Mouse (Mus musculus) adrenal gland, adult (tissue): Measurements from ENCODE around the gene Gm37419.
A peak's percentile ranks its signal among the peaks of the same experiment; 100 is the strongest.

Experiments used
- DNase-seq, 2 experiments: peaks; one replicate each; pipeline ENCODE4 v3.0.0; 2022 to 2023; ENCODE audit warnings: low spot score in 1 of 2; ENCODE audit not compliant: inconsistent age in 2 of 2

Gm37419 gene

GRCm38 (mm10) chr16:23988466-23989208, at the start of gene Gm37419, which contains the start of gene Bcl6:
Gm37419 (plus strand) TSS chr16:23988482.
Bcl6 (minus strand) TSS chr16:23988852.
- peak; percentile 90 to 98 for DNase-seq

DNA sequence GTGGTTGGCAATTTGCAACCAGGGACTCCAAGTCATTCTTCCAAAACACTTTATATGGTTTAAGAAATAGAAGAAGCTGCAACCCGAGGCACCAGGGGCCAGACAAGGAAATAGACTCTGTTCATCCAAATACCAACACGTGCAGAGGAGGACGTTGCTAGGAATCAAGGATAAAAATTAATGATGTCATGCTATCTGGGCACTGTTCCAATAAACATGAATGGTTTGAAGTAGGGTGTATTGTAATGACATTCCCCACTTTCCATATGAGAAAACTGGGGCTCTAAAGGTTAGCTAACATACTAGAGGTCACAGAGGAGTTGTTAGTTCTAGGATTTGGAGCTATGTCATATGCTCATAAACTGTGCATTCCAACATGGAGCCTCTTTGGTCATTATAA, 43.5 kb upstream of the Gm37419 start:
- DNase-seq: no peak

GRCm38 (mm10) chr16:23947654-23948053, 40.6 kb upstream of the Gm37419 start:
- DNase-seq: no peak

GRCm38 (mm10) chr16:23952101-23952727, 36.1 kb upstream of the Gm37419 start:
- DNase-seq: no peak

DNA sequence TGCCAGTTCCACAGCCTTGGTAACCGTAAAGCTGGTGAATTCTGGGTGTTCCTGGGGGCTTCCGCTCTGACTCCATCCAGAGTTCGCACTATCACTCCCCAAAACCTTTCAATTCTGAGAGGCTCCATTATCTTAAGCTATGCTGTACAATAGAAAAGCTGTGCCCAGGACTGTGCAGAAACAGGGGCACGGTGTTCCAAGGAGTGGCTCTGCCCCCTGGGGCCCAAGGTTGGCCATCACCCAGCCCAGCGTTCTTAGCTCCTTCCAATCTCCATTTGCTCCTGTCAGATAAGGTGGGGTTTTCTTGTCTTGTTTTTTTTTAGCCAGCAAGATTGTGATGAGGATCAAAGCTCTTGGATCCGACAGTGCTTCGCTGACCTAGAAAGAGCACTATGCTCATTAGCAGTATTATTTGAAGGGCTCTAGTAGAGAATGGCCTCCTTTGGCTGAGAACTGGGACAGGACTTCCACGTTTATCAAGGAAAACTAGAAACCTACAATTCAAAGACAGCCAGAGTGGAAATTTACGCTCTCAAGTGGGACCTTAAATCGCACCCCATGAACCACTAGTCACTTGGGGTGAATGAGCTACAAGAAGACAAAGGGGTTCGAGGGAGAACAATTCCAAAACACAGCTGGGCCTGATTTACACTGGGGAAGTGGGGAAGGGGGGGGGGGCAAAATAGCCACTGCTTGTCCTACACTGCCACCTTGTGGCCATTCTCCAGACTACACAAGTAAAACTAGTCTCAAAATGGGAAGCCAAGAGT, 34.9 kb upstream of the Gm37419 start:
- peak in 1 of 2 experiments; percentile 83 for DNase-seq

GRCm38 (mm10) chr16:23953959-23954260, 34.4 kb upstream of the Gm37419 start:
- no peak for DNase-seq

GRCm38 (mm10) chr16:23958938-23959337, 29.3 kb upstream of the Gm37419 start:
- DNase-seq: no peak

DNA sequence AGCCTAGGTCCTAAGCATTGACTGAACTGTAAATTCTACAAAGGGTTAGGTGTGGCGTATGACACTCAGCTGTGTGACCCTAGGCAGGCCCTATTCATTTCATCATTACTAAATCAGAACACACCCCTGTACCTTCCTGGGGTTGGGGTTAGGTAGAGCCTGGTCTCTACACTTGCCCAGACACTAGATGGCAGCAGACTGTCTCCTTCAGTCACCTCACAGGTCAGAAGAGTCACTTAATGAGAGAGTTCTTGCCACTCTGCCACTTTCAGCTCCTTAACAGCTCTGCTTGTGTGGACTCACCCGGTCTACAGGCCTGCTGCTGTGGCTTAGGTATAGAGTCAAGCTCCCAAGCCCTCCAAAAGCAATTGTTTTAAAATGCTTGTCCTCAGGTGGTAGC, 25.9 kb upstream of the Gm37419 start:
- peak in 1 of 2 experiments; percentile 71 for DNase-seq

- peak; percentile 48 to 83 for DNase-seq
These were observed 24.2 kb upstream of the Gm37419 start for GRCm38 (mm10) chr16:23963896-23964668.

DNA sequence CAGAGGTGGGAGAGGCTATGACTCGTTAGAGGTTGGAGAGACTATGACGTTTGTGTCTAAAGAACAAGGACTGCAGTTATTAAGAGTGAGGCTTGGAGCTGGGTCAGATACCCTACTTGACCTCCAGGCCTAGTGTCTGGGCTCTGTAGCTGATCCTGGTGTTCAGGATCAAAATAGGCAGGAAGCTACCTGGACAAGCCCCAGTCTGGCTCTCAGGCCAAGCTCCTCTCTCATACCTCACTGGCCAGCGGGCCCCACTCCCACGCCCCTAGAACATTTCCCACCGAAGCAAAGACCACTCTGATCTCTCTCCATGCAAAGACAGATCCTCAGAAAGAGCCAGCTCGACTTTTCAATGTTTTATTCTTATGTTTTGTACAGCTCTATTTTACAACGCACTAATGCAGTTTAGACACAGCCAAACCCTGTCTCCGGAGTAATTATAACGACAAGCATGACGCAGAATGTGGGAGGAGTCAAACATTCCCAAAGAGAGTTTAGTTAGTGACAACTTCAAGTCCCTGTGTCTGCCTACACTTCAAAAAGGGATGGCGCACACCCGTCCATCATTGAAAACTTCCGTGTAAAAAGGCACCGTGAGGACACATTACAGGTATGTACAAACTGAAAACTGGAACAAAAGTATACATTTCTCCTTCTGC, 23.4 kb upstream of the Gm37419 start:
- DNase-seq: no peak

GRCm38 (mm10) chr16:23966066-23966465, 22.2 kb upstream of the Gm37419 start:
- no peak for DNase-seq

DNA sequence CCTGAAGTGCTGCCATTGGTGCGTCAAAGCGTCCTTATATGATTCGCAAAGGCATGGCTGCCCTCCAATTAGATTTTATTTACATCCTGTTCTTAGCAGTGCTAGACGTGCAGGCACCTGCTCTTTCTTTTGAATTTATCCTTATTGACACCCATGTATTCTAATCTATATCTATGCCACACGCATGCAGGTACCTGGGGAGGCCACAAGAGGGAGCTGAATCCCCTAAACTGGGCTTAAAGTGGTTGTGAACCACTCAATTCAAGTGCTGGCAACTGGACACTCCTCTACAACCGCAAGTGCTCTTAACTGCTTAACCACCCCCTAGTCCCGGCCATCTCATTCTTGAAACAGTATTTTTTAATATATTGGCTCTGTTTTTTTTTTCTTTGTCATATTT, 21.0 kb upstream of the Gm37419 start:
- DNase-seq: peak in 1 of 2 experiments; percentile 55

DNA sequence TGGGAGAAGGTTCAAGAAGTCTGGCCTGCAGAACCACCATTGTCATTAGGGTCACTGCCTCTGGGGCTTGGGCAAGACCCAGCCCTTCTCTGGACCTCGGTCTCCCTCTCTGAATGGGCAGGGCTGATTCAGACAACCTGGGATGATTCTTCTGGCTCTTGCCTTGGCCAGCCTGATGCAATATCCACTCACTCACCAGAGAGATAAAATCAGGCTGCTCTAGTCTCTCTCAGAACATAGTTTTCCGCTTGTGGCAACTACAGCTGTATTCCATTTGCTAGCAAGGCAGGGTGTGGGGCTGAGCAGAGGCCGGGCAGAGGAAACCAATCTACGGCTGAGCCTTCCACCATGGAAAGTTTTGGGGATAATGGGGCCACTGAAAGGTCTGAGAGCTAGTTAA, 19.4 kb upstream of the Gm37419 start:
- DNase-seq: peak in 1 of 2 experiments; percentile 52

- DNase-seq: peak in 1 of 2 experiments; percentile 52
These were observed 18.4 kb upstream of the Gm37419 start for GRCm38 (mm10) chr16:23969919-23970318.

DNA sequence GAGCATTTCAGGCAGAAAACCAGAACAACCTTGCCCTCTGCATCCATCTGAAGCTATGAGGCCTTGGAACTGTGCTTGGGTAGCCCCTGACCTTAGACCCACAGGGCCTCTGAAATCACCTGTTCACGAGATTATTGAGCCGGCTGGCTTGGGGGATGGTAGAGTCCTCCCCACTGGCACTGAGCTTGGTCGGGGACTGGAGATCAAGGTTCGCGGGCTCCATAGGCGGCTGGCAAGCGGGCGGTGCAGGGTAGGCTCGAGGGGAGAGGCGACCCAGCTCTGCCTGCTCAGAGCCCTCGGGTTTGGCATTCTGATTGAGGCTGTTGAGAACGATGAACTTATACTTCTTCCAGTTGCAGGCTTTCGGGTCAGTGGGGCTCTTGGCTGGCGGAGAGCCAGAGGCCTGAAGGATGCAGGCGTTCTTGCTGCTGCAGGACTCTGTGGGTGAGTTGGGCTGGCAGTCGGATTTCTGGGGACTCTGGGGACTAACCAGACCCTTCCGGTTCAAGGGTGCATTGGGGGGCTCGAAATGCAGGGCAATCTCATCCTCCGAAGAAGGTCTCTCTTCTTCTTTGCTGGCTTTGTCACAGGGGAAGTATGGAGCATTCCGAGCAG, 16.0 kb upstream of the Gm37419 start:
- DNase-seq: peak in 1 of 2 experiments; percentile 35

- peak in 1 of 2 experiments; percentile 29 for DNase-seq
These were observed 15.4 kb upstream of the Gm37419 start for GRCm38 (mm10) chr16:23972901-23973300.

DNA sequence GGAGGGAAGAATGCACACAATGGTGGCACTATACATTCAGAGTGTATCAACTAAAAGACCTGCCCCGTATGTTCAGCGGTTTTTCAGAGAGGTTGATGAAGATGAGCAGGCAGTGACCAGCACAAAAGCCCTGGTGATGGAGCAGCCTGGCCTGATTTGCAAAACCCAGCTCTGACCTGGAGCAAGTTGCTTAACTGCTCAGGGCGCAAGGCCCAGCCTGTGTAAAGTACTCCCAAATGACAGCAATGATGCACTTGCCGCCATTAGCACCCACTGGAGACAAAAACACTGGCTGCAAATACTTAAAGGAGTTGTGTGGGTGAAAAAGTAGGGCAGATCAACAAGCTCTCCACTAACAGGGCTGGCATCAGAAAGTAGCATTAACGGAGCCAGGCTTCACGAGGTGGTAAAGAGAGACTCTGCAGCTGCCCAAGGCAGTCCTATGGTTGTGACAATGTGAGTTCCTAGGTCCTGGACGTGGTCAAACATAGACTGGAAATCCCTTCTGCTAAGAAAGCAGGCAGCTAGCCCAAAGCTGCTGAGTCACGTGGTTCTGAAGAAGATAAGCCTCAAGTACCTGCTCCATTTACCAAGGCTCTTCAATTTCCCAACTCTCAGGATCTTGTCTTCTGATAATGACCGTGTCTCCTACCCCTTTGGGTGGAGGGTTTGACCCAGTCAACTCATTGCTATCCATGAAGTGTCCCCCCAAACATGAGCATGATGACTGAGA, 14.5 kb upstream of the Gm37419 start:
- peak in 1 of 2 experiments; percentile 54 for DNase-seq

DNA sequence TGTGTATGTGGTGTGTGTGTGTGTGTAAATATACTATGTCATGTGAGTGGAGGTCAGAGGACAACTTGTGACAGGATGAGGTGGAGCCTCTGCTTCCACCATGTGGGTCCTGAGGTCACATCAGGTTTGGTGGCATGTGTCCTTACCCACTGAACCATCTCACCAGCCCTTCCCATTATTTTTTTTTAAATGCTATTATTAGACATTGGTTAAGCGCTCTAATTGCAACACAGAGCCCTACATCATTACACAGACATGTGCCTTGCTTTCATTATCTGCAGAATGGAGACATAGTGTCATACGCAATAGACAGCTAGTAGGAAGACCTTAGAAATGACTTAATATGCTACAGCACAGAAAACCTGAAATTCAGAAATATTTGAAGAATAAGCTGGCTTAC, 12.1 kb upstream of the Gm37419 start:
- DNase-seq: no peak

DNA sequence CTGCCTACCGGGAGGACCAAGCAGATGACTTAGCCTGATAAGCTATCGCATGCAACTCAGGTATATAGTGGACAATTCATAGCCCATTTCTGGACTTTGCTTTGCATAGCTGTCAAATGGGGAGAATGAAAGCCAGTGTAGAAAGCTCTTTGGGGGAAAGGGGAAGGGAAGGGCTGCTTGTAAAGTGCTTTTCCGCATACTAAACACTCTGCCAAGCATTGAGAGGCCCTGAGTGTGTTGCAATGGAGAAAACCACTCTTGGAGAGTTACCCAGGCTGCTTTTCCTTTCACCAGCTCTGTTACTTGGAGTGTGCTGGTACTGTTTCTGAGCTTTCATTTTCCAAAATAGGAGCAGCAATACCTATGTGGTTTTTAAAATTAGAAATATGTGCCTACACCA, 10.6 kb upstream of the Gm37419 start:
- peak in 1 of 2 experiments; percentile 47 for DNase-seq
